Mouse (Mus musculus): Measurements from ENCODE around the gene Llgl2.

DNA sequence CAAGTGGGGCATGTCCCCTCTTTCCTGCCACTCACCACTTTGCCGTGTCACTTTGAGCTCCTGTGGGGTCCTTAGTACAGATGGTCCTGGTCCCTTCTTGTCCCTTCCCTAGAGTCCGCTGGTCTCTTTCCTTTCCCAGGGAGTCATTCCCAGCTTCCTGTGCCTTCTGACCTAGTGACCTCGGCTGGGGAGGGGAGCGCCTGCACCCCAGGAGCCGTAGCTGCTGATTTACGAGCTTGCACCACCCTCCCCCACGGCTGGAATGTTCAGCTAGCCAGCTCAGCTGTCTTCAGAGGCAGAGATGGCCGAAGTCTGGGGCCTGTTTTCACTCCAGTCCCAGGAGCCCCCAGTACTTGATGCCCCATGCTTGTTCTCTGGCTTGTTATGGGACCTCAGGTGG, 8.7 kb downstream of the Llgl2 start:
- TF ChIP-seq CTCF (IDR thresholded peaks at IDR 0.05; ENCODE audit: extremely low read depth, insufficient read depth, low read length) (no peak), POLR2A (IDR thresholded peaks at IDR 0.05; ENCODE audit: extremely low read depth, insufficient read depth, low read length) (no peak)

All from cortical plate, adult 2 months (tissue).